Mouse (Mus musculus) liver, embryonic 16.5 days (tissue): ENCODE results near the gene Neurl3. TPM values are rescaled to one million over a fixed set of nuclear protein-coding genes. Genes with fewer than 3 reads are reported as not detected.

Experiments
- ATAC-seq: fragments of 200-750 bp; cut with Nextera tagmentation; 2 replicates; pipeline ENCODE4 v1.8.0; 2017; ENCODE audit warnings: low read depth, mild to moderate bottlenecking, moderate number of reproducible peaks, moderate library complexity
- H3K27ac ChIP-seq: fragments of 300-500 bp; sonication (generic); 2 replicates; pipeline ENCODE4 v1.5.1; 2014; ENCODE audit warnings: mild to moderate bottlenecking, low read length
- H3K27me3 ChIP-seq: fragments of 300-500 bp; sonication (generic); 2 replicates; pipeline ENCODE4 v1.6.1; 2014; ENCODE audit warnings: low read depth, low read length, mixed read lengths; ENCODE audit not compliant: control insufficient read depth, insufficient read depth
- H3K36me3 ChIP-seq: fragments of 300-500 bp; sonication (generic); 2 replicates; pipeline ENCODE4 v1.6.1; 2014; ENCODE audit warnings: mild to moderate bottlenecking; ENCODE audit not compliant: control insufficient read depth, insufficient read depth
- H3K4me1 ChIP-seq: fragments of 300-500 bp; sonication (generic); 2 replicates; pipeline ENCODE4 v1.6.1; 2014; ENCODE audit warnings: low read depth, low read length, mixed read lengths; ENCODE audit not compliant: control insufficient read depth
- H3K4me2 ChIP-seq: fragments of 300-500 bp; sonication (generic); 2 replicates; pipeline ENCODE4 v1.6.1; 2014; ENCODE audit warnings: low read depth, low read length, mixed read lengths
- H3K4me3 ChIP-seq: fragments of 300-500 bp; sonication (generic); 2 replicates; pipeline ENCODE4 v1.5.1; 2014; ENCODE audit warnings: low read depth, mild to moderate bottlenecking, low read length
- H3K9ac ChIP-seq: fragments of 300-500 bp; sonication (generic); 2 replicates; pipeline ENCODE4 v1.6.1; 2014; ENCODE audit warnings: low read depth, low read length
- H3K9me3 ChIP-seq: fragments of 300-500 bp; sonication (generic); replicated peaks from 2 replicates; pipeline ENCODE4 v1.6.1; 2016; ENCODE audit warnings: low read length; ENCODE audit not compliant: control insufficient read depth
- WGBS: fragments of 180-500 bp; shearing (Covaris S2); extraction: QIAGEN DNeasy Blood & Tissue Kit; methylation state at CpG from one replicate; pipeline ENCODE4 v1.1.7; 2014; ENCODE audit not compliant: insufficient replicate concordance; 5-methylcytosine and 5-hydroxymethylcytosine counted together
- polyA plus RNA-seq: library from polyadenylated mRNA; unstranded; fragments of >200 nt; fragmentation: Nextera tagmentation; extraction: Ambion mirVana; gene quantifications from 2 replicates; pipeline ENCODE4 v1.2.1, GENCODE M21; 2015

The Neurl3 gene
- polyA plus RNA-seq, 1 experiment from 2014 or later, result 3.1 TPM

DNA sequence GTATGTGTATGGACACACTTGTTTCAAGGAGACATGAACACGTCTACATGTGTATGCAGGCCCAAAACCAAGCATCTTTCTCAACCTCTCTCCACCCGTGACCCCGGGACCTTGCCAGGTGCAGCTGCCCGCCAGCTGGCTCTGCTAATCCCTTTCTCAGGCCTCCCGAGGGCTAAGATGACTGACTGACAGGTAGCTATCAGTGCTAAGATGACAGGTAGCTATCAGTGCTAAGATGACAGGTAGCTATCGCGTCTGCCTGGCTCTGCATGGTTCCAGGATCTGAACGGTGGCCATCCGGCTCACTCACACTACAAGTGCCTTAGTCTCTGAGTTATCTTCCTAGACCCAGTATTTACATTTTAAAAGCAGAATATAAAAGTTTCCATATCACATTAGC is 46.0 kb downstream of the Neurl3 start:
- WGBS, result 76% methylated on average over 9 of the region's 9 CpGs

DNA sequence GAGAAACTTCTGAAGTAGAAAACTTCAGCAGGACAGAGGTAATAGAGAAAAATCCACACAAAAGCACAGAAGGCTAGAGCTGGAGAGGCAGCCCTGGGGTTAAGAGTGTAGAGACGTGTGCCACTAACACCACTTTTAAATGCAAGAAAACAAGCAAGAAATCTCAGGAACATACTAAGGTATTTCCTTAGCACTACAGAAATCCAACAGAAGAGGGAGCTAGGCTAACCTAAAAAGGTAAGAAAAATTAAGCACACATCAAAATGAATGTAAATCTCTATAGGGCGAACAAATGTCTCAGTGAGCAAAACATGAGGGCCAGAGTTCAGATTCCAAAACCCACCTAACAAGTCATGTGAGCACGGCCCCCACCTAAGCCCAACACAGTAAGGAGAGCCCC is 49.8 kb downstream of the Neurl3 start:
- no peaks in the 10 kb centered on the region for H3K4me1 ChIP-seq
- H3K27me3 ChIP-seq, result no peaks in the 10 kb centered on the region
- H3K9ac ChIP-seq, result no peak overlapping the region
- H3K4me2 ChIP-seq, result no peak overlapping the region
- no peaks in the 10 kb centered on the region for H3K9me3 ChIP-seq
- 75% methylated on average over 3 of the region's 3 CpGs for WGBS
- no peak overlapping the region for H3K27ac ChIP-seq
- ATAC-seq, result no peak
- H3K36me3 ChIP-seq, result peaks cover 7% of the 10 kb centered on the region; the same call in 1 of the 2 replicates
- no peak overlapping the region for H3K4me3 ChIP-seq

More for the DNA sequence above, 46.0 kb downstream of the Neurl3 start:
- Histone ChIP-seq H3K4me2 (no peak overlapping the region), H3K27ac (no peak overlapping the region), H3K36me3 (peaks cover 12% of the 10 kb centered on the region; the same call in 1 of the 2 replicates), H3K4me1 (no peaks in the 10 kb centered on the region), H3K27me3 (no peaks in the 10 kb centered on the region), H3K9ac (no peak overlapping the region), H3K4me3 (no peak overlapping the region), H3K9me3 (no peaks in the 10 kb centered on the region)
- ATAC-seq, result no peak

Other genes starting within 250 kb of the Neurl3 start
- 4.7 and 5.2 TPM in 2 replicates for gene Hs6st1, start 206.3 kb downstream of the Neurl3 start, polyA plus RNA-seq
- gene Uggt1, start 30.0 kb downstream of the Neurl3 start, polyA plus RNA-seq, result 19.6 and 19.8 TPM in 2 replicates
- gene Arid5a, start 33.1 kb upstream of the Neurl3 start, polyA plus RNA-seq, result 3.6 and 4.9 TPM in 2 replicates
- gene Kansl3, start 94.5 kb upstream of the Neurl3 start, polyA plus RNA-seq, result 12.2 and 13.0 TPM in 2 replicates
- 0.15 and 0.34 TPM in 2 replicates for gene Fer1l5, start 97.6 kb upstream of the Neurl3 start, polyA plus RNA-seq
- 12.0 and 13.0 TPM in 2 replicates for gene Lman2l, start 170.6 kb upstream of the Neurl3 start, polyA plus RNA-seq
- gene Cnnm4, start 196.9 kb upstream of the Neurl3 start, polyA plus RNA-seq, result 2.5 and 2.7 TPM in 2 replicates
- gene Cnnm3, start 237.2 kb upstream of the Neurl3 start, polyA plus RNA-seq, result 0.91 and 1.1 TPM in 2 replicates